Mouse (Mus musculus) forebrain, postnatal 0 days (tissue): ENCODE data around the gene Eps8l3. TPM values are rescaled to one million over a fixed set of nuclear protein-coding genes. Genes with fewer than 3 reads are reported as not detected.

Source experiments
- ATAC-seq: fragments of 200-750 bp; cut with Nextera tagmentation; 2 replicates; pipeline ENCODE4 v1.8.0; 2017; ENCODE audit warnings: mild to moderate bottlenecking, moderate library complexity
- DNase-seq: peaks from one replicate; pipeline ENCODE4 v3.0.0-alpha.2; 2015
- H3K27ac ChIP-seq: fragments of 300-500 bp; sonication (generic); 2 replicates; pipeline ENCODE4 v1.5.1; 2014; ENCODE audit warnings: low read depth, mild to moderate bottlenecking, antibody characterized with exemption, low read length, moderate library complexity, mixed read lengths
- H3K27me3 ChIP-seq: fragments of 300-500 bp; sonication (generic); 2 replicates; pipeline ENCODE4 v1.6.1; 2014; ENCODE audit warnings: mild to moderate bottlenecking, low read length, mixed read lengths; ENCODE audit not compliant: insufficient read depth
- H3K36me3 ChIP-seq: fragments of 300-500 bp; sonication (generic); 2 replicates; pipeline ENCODE4 v1.6.1; 2014; ENCODE audit warnings: mild to moderate bottlenecking, moderate library complexity; ENCODE audit not compliant: insufficient read depth
- H3K4me1 ChIP-seq: fragments of 300-500 bp; sonication (generic); 2 replicates; pipeline ENCODE4 v1.6.1; 2014; ENCODE audit warnings: antibody characterized with exemption; ENCODE audit not compliant: insufficient read depth
- H3K4me2 ChIP-seq: fragments of 300-500 bp; sonication (generic); 2 replicates; pipeline ENCODE4 v1.6.1; 2014; ENCODE audit warnings: low read depth, mild to moderate bottlenecking, moderate library complexity
- H3K4me3 ChIP-seq: fragments of 300-500 bp; sonication (generic); 2 replicates; pipeline ENCODE4 v1.5.1; 2014; ENCODE audit warnings: low read depth, low read length, mixed read lengths
- H3K9ac ChIP-seq: fragments of 300-500 bp; sonication (generic); 2 replicates; pipeline ENCODE4 v1.6.1; 2014; ENCODE audit warnings: mild to moderate bottlenecking
- H3K9me3 ChIP-seq: fragments of 300-500 bp; sonication (generic); 2 replicates; pipeline ENCODE4 v1.6.1; 2016; ENCODE audit warnings: low read length
- CTCF ChIP-seq: sonication (generic); IDR thresholded peaks from 2 replicates; pipeline ENCODE4 v1.5.1; 2016; ENCODE audit warnings: antibody characterized with exemption, control low read depth, low read depth
- WGBS: fragments of 180-500 bp; shearing (Covaris S2); extraction: QIAGEN DNeasy Blood & Tissue Kit; methylation state at CpG from one replicate; pipeline ENCODE4 v1.1.7; 2014; 5-methylcytosine and 5-hydroxymethylcytosine counted together
- polyA plus RNA-seq: library from polyadenylated mRNA; unstranded; fragments of >200 nt; fragmentation: Nextera tagmentation; extraction: Ambion mirVana; gene quantifications from 2 replicates; pipeline ENCODE4 v1.2.1, GENCODE M21; 2015
- total RNA-seq: library from RNA; depleted of rRNA; stranded (reverse); fragments of >200 nt; gene quantifications from 2 replicates; pipeline ENCODE4 v1.2.3, GENCODE M21; 2014

Gene Eps8l3
- total and polyA plus RNA-seq, 2 experiments from 2014 or later: not detected

GRCm38 (mm10) chr3:107863898-107864603 is 13.0 kb upstream of the Eps8l3 start:
- TF ChIP-seq CTCF: peak; percentile 97
- Histone ChIP-seq H3K4me3 (no peak overlapping the region), H3K9ac (no peak overlapping the region), H3K9me3 (no peaks in the 10 kb centered on the region), H3K27ac (no peak overlapping the region; the same call in 1 of the 2 replicates), H3K4me2 (no peak overlapping the region), H3K4me1 (no peaks in the 10 kb centered on the region), H3K36me3 (no peaks in the 10 kb centered on the region), H3K27me3 (no peaks in the 10 kb centered on the region)
- ATAC-seq: peak; percentile 85
- peak; percentile 95 for DNase-seq
- 6% methylated on average over 2 of the region's 2 CpGs for WGBS

GRCm38 (mm10) chr3:107865364-107866091 is 11.5 kb upstream of the Eps8l3 start:
- Histone ChIP-seq H3K9me3 (no peaks in the 10 kb centered on the region), H3K36me3 (no peaks in the 10 kb centered on the region), H3K4me2 (no peak overlapping the region), H3K4me3 (no peak overlapping the region), H3K27ac (no peak overlapping the region), H3K9ac (no peak overlapping the region), H3K27me3 (no peaks in the 10 kb centered on the region), H3K4me1 (no peaks in the 10 kb centered on the region)
- TF ChIP-seq CTCF: no peak
- DNase-seq (no peak), ATAC-seq (no peak)
- WGBS: 63% methylated on average over 10 of the region's 10 CpGs

DNA sequence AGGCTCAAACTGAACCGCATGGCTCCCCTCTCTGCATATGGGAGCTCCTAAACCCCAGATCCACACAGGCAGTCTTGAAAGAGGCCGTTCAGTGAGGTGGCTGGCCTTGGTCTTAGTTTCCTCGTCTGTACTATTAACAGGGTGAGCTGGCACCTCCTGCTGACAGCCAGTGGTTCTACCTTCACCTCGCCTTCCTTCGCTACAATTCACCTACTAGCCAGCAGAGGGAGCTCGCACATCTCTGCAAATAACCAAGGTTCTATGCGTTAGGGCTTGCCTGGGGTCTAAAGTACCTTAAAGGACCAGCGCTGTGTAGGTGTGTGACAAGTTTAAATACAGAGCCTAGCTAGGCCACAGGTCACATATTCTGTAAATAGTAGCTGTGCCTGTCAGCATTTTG is 9.9 kb upstream of the Eps8l3 start:
- WGBS: 8% methylated on average over 8 of the region's 8 CpGs
- H3K4me3 ChIP-seq: no peak overlapping the region
- peak; percentile 99 for TF ChIP-seq CTCF
- H3K36me3 ChIP-seq: no peaks in the 10 kb centered on the region
- H3K9ac ChIP-seq: no peak overlapping the region
- H3K4me1 ChIP-seq: no peaks in the 10 kb centered on the region
- no peak overlapping the region for H3K27ac ChIP-seq
- no peaks in the 10 kb centered on the region for H3K9me3 ChIP-seq
- DNase-seq (peak; percentile 93), ATAC-seq (peak; percentile 58)
- H3K27me3 ChIP-seq: no peaks in the 10 kb centered on the region
- H3K4me2 ChIP-seq: no peak overlapping the region

- H3K27ac ChIP-seq: no peak overlapping the region
- H3K4me3 ChIP-seq: no peak overlapping the region
- 89% methylated on average over 22 of the region's 22 CpGs for WGBS
- H3K4me2 ChIP-seq: no peak overlapping the region
- H3K9ac ChIP-seq: no peak overlapping the region
- no peak for ATAC-seq
- TF ChIP-seq CTCF: no peak
- H3K36me3 ChIP-seq: no peaks in the 10 kb centered on the region
- no peaks in the 10 kb centered on the region for H3K9me3 ChIP-seq
- DNase-seq: no peak
- no peaks in the 10 kb centered on the region for H3K4me1 ChIP-seq
- no peaks in the 10 kb centered on the region for H3K27me3 ChIP-seq
These were observed 8.6 kb upstream of the Eps8l3 start for GRCm38 (mm10) chr3:107868452-107868851.

DNA sequence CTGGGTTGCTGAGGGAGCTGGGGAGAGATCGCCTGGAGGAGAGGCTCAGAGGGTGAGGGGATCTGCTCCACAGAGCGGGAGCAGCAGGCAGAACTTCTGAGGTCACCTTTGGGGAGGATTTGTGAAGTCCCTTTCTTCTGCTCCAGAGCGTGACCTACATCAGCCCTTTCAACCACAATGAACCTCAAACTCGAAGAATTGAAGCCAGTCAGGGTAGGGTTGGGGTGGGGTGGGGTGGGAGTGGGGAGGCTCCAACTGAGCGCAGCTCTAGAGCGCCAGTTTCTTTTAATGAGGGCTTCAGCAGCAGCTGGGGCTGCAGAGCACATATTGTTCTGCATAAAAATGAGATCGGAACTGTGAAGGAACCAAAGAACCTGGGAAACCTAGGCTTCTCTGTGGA is 7.9 kb upstream of the Eps8l3 start:
- Histone ChIP-seq H3K9me3 (no peaks in the 10 kb centered on the region), H3K36me3 (no peaks in the 10 kb centered on the region), H3K4me3 (no peak overlapping the region), H3K27me3 (no peaks in the 10 kb centered on the region), H3K27ac (peak overlapping the region; percentile 45; the same call in 1 of the 2 replicates), H3K9ac (no peak overlapping the region), H3K4me2 (no peak overlapping the region), H3K4me1 (no peaks in the 10 kb centered on the region)
- DNase-seq: peak; percentile 63
- ATAC-seq: peak; percentile 91
- no peak for TF ChIP-seq CTCF
- 13% methylated on average over 7 of the region's 7 CpGs for WGBS

DNA sequence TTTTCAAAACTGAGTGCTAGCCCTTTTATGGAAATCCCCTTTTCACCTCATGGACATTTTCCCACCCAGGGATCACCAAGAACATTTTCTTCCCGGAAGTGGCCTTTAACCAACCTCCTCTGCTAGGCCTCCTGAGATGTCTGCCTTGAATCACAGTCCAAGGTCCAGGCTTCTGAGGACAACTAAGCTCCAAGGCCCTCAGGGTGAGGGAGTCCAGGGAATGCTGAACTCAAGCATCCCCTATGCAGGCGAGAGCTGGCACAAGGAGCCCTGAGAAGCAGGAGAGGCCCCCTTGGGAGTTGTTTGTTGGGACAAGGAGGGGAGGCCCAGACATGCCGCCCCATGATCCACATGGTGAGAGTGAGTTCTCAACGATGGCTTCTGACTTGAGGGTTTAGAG is 7.1 kb upstream of the Eps8l3 start:
- H3K9ac ChIP-seq: no peak overlapping the region
- no peak overlapping the region for H3K4me2 ChIP-seq
- DNase-seq: no peak
- no peaks in the 10 kb centered on the region for H3K36me3 ChIP-seq
- no peaks in the 10 kb centered on the region for H3K9me3 ChIP-seq
- WGBS: 70% methylated on average over 4 of the region's 4 CpGs
- ATAC-seq: no peak
- no peak overlapping the region for H3K27ac ChIP-seq
- H3K4me3 ChIP-seq: no peak overlapping the region
- no peaks in the 10 kb centered on the region for H3K4me1 ChIP-seq
- no peak for TF ChIP-seq CTCF
- no peaks in the 10 kb centered on the region for H3K27me3 ChIP-seq
